Comparison of ENCODE assay signal across 11 mouse cellular contexts in the genomic region with DNA sequence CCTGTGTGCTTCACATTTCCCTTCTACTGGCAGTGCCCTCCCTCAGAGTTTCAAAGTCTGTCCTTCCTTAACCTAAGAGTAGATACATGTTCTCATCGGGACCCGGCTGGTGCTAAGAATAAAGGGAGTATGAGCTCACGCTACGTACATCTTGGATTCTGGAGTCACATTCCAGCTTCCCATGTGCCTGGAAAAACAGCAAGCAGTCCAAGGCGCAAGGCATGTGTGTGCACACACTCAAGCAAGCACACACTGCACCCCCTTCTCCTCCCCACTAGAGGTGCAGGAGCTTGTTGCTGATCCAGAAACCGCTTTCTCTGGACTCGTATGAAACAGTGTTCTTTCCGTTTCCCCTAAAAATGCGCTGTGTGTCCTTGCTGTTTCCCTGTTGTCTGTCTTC. TPM values are rescaled to one million over a fixed set of nuclear protein-coding genes. Genes with fewer than 3 reads are reported as not detected.
DNase-seq lines count a peak whose midpoint lies in the region; ATAC-seq and TF ChIP-seq lines count a peak whose summit lies in the region.
"Had no signal": no experiment of that assay in that cellular context is flagged by ENCODE, and none has a peak within 500 bp of the region (broad histone marks: within the 10 kb centered on the region; RNA-seq: fewer than 3 reads in every experiment).

No protein-coding gene starts in this region.

- peak; percentile 33; the same call in 1 of the 2 replicates for TF ChIP-seq CTCF in hindbrain, postnatal 0 days (IDR thresholded peaks at IDR 0.05; ENCODE audit: low read depth)

- no peak overlapping the region for H3K9ac ChIP-seq in hindbrain, postnatal 0 days (replicated peaks; ENCODE audit: low read length)
- H3K9ac ChIP-seq in heart, embryonic 15.5 days: no peak overlapping the region
- H3K9ac ChIP-seq in kidney, embryonic 15.5 days: no peak overlapping the region
- H3K9ac ChIP-seq: liver, embryonic 15.5 days had no signal

- no peak for DNase-seq in hindbrain, postnatal 0 days (ENCODE audit: low spot score)
- no peak for DNase-seq in hindbrain, embryonic 10.5 days (ENCODE audit: low spot score)
- DNase-seq in left cerebral cortex, postnatal 36 days (ENCODE audit: low spot score in 2 of 2): peak; percentile 51 to 66
- DNase-seq in embryo, embryonic 10.5 days (ENCODE audit: low spot score): no peak
- no peak for DNase-seq in MN1 (ENCODE audit: low spot score)
- DNase-seq: kidney, postnatal 14 days had no signal

- H3K4me2 ChIP-seq in hindbrain, postnatal 0 days (ENCODE audit: low read depth, low read length): no peak overlapping the region
- peak overlapping the region; percentile 24 for H3K4me2 ChIP-seq in heart, embryonic 15.5 days
- no peak overlapping the region for H3K4me2 ChIP-seq in kidney, embryonic 15.5 days
- H3K4me2 ChIP-seq: liver, embryonic 15.5 days had no signal

- ATAC-seq in hindbrain, postnatal 0 days: no peak
- peak; percentile 77 for ATAC-seq in heart, embryonic 15.5 days (replicated peaks; ENCODE audit: insufficient number of reproducible peaks, insufficient read depth, low FRiP score, low read depth)
- no peak for ATAC-seq in kidney, embryonic 15.5 days (replicated peaks; ENCODE audit: low FRiP score)

- peaks cover 7% of the 10 kb centered on the region; the same call in 1 of the 2 replicates for H3K36me3 ChIP-seq in hindbrain, postnatal 0 days (ENCODE audit: insufficient read depth, low read length)
- H3K36me3 ChIP-seq in hindbrain, embryonic 10.5 days: no peaks in the 10 kb centered on the region
- no peaks in the 10 kb centered on the region; the same call in 1 of the 2 replicates for H3K36me3 ChIP-seq in heart, embryonic 15.5 days
- H3K36me3 ChIP-seq in kidney, embryonic 15.5 days: no peaks in the 10 kb centered on the region; the same call in 1 of the 2 replicates

- H3K4me3 ChIP-seq in hindbrain, postnatal 0 days (ENCODE audit: low read length): no peak overlapping the region
- no peak overlapping the region for H3K4me3 ChIP-seq in hindbrain, embryonic 10.5 days
- H3K4me3 ChIP-seq in brown adipose tissue, adult 24 weeks (ENCODE audit: insufficient read depth, low read depth, low read length): no peak overlapping the region
- H3K4me3 ChIP-seq in heart, embryonic 15.5 days: no peak overlapping the region
- no peak overlapping the region for H3K4me3 ChIP-seq in kidney, embryonic 15.5 days (replicated peaks)
- H3K4me3 ChIP-seq: erythroblast, embryonic 14.5 days; liver, embryonic 15.5 days had no signal

- H3K4me1 ChIP-seq in hindbrain, postnatal 0 days (ENCODE audit: insufficient read depth, low read length): no peaks in the 10 kb centered on the region
- H3K4me1 ChIP-seq in hindbrain, embryonic 10.5 days (replicated peaks): peaks cover 21% of the 10 kb centered on the region
- H3K4me1 ChIP-seq in brown adipose tissue, adult 24 weeks (ENCODE audit: control insufficient read depth, insufficient read depth, insufficient read length, low read length): peaks cover 9% of the 10 kb centered on the region
- peaks cover 23% of the 10 kb centered on the region for H3K4me1 ChIP-seq in heart, embryonic 15.5 days (replicated peaks)
- 0 out of 2 replicates have a peak, but pooled peaks cover 9% of the 10 kb centered on the region for H3K4me1 ChIP-seq in kidney, embryonic 15.5 days

- WGBS in hindbrain, postnatal 0 days: 80% methylated on average over 9 of the region's 9 CpGs
- 81% methylated on average over 9 of the region's 9 CpGs for WGBS in hindbrain, embryonic 10.5 days
- WGBS in heart, embryonic 15.5 days: 28% methylated on average over 9 of the region's 9 CpGs
- WGBS in kidney, embryonic 15.5 days: 83% methylated on average over 9 of the region's 9 CpGs

- no peak overlapping the region for H3K27ac ChIP-seq in hindbrain, postnatal 0 days
- no peak overlapping the region for H3K27ac ChIP-seq in hindbrain, embryonic 10.5 days
- peak overlapping the region; percentile 6; the same call in 1 of the 2 replicates for H3K27ac ChIP-seq in brown adipose tissue, adult 24 weeks (replicated peaks; ENCODE audit: low read depth, low read length)
- peak overlapping the region; percentile 68 for H3K27ac ChIP-seq in heart, embryonic 15.5 days
- no peak overlapping the region for H3K27ac ChIP-seq in kidney, embryonic 15.5 days
- H3K27ac ChIP-seq: liver, embryonic 15.5 days had no signal

- no peaks in the 10 kb centered on the region for H3K9me3 ChIP-seq in hindbrain, postnatal 0 days (ENCODE audit: low read length)
- H3K9me3 ChIP-seq in hindbrain, embryonic 10.5 days: no peaks in the 10 kb centered on the region
- no peaks in the 10 kb centered on the region for H3K9me3 ChIP-seq in heart, embryonic 15.5 days (replicated peaks)
- no peaks in the 10 kb centered on the region for H3K9me3 ChIP-seq in kidney, embryonic 15.5 days (replicated peaks)
- H3K9me3 ChIP-seq: liver, embryonic 15.5 days had no signal

- intact Hi-C loops in left cerebral cortex, postnatal 36 days (cut with DNase I): no loop called here

- H3K27me3 ChIP-seq in hindbrain, postnatal 0 days (ENCODE audit: insufficient read depth, low read length): no peaks in the 10 kb centered on the region
- no peaks in the 10 kb centered on the region for H3K27me3 ChIP-seq in hindbrain, embryonic 10.5 days (ENCODE audit: insufficient read depth, poor library complexity, severe bottlenecking)
- no peaks in the 10 kb centered on the region for H3K27me3 ChIP-seq in heart, embryonic 15.5 days
- H3K27me3 ChIP-seq in kidney, embryonic 15.5 days: no peaks in the 10 kb centered on the region
- H3K27me3 ChIP-seq: liver, embryonic 15.5 days had no signal

RNA-seq across cellular contexts. Expression of a gene that starts 31.3 kb away (rescaled TPM):
- 1.2 and 2.8 TPM in 2 replicates for total RNA-seq in hindbrain, postnatal 0 days (2014; rRNA removed)
- 10.3 and 12.2 TPM in 2 replicates for polyA plus RNA-seq in hindbrain, postnatal 0 days (2015; fragmentation: Nextera tagmentation; extraction: Ambion mirVana)
- 105 and 123 TPM in 2 replicates for polyA plus RNA-seq in hindbrain, embryonic 10.5 days (2016; fragmentation: Nextera tagmentation; extraction: Ambion mirVana)
- 14.0 and 20.5 TPM in 2 replicates for polyA plus RNA-seq in brown adipose tissue, adult 24 weeks (2012; ENCODE audit: insufficient read depth, insufficient read length, missing spikeins)
- polyA plus RNA-seq in heart, embryonic 15.5 days (2015; fragmentation: Nextera tagmentation; extraction: Ambion mirVana): 245 and 283 TPM in 2 replicates
- 10 to 100 TPM; 16.1 to 21.2 TPM for total RNA-seq in left cerebral cortex, postnatal 36 days (2021)
- 38.4 and 38.9 TPM in 2 replicates for polyA plus RNA-seq in kidney, embryonic 15.5 days (2015; fragmentation: Nextera tagmentation; extraction: Ambion mirVana)

Comparison
In these comparisons a context has a peak if more than half of its experiments do, and no peak if none do; other contexts are left out.
1. DNase-seq: peak in left cerebral cortex, postnatal 36 days (2 of 2); none in hindbrain, postnatal 0 days (single experiment), hindbrain, embryonic 10.5 days (single experiment), embryo, embryonic 10.5 days (single experiment) and MN1 (single experiment).
2. H3K27ac ChIP-seq: peak in brown adipose tissue, adult 24 weeks (single experiment) and heart, embryonic 15.5 days (single experiment); none in hindbrain, postnatal 0 days (single experiment), hindbrain, embryonic 10.5 days (single experiment) and kidney, embryonic 15.5 days (single experiment).